Mouse (Mus musculus): ENCODE results near the gene 4632433K11Rik. TPM values are rescaled to one million over a fixed set of nuclear protein-coding genes. Genes with fewer than 3 reads are reported as not detected.
"Not testable (repeated sequence)": the region's sequence is repeated elsewhere in the genome, so short reads cannot be mapped to it uniquely, and the experiment has no call there.

The 4632433K11Rik gene
- polyA plus RNA-seq, 1 experiment from 2014 or later, result not detected

DNA sequence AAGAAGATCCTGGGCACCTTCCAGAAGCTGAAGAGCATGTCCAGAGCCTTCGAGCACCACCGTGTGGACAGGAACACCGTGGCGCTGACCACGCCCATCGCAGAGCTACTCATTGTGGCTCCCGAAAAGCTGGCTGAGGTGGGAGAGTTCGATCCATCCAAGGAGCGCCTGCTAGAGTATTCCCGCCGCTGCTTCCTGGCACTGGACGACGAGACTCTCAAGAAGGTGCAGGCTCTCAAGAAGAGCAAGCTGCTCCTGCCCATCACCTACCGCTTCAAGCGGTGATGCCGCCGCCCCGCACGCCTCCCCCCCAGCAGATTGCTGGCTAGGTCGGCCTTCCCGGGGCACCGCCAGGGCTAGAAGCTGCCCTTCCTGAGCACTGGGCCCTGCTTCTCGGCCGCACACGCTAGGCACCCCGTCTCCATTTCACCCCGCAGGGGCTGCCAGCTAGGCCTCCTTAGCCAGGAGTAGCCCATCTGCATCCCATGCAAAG is 26.4 kb downstream of the 4632433K11Rik start:
- peak overlapping the region; percentile 85 for H3K4me2 ChIP-seq
- no peak for ATAC-seq (ENCODE audit: insufficient number of reproducible peaks, low FRiP score, low TSS enrichment, low read depth)
- H3K4me3 ChIP-seq, result peak overlapping the region; percentile 67
- H3K9ac ChIP-seq, result peak overlapping the region; percentile 84; the same call in 1 of the 2 replicates
- peaks cover 12% of the 10 kb centered on the region; the same call in 1 of the 2 replicates for H3K27me3 ChIP-seq
- peak overlapping the region; percentile 100 for H3K27ac ChIP-seq
- no peaks in the 10 kb centered on the region for H3K36me3 ChIP-seq
- 4% methylated on average over 27 of the region's 27 CpGs for whole genome bisulfite sequencing
- no peaks in the 10 kb centered on the region for H3K9me3 ChIP-seq
- peaks cover 56% of the 10 kb centered on the region for H3K4me1 ChIP-seq

DNA sequence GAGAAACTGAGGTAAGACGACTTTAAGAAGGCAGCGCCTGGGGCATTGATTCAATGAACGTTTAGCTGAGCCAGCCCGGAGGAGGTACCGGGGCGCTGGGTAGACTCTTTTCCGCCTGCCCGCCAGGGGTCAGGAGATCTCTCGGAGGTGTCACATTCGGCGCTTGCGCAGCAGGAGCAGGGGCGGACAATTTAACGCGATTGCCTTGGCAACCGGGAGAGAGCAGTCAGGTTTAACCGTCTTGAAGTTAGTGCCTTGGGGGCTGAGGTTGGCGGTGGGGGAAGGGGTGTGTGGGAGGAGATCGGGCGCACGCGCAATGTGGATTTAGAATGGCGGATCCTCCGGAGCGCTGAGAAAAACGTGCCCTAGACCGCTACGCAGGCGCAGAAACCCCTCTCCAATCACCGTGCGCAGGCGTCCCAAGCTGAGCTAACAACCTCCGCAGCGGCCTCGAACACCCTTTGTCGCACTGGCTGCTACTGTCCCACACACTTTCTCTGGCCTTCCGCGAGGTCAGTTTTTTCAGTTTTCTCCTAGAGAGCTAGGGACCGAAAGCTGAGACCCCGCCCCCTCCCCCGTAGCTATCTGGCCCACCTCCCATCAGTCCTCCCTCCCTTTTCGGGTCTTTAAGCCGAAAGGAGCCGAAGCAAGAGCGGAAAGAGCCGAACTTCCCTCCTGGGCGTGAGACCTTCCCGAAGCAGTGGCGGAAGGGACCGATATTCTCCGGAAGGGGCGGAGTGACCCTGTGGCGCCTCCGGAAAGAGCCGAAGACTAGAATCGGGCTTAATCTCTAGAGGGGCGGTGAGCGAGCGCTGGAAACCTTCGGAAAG is 27.2 kb downstream of the 4632433K11Rik start:
- Histone ChIP-seq H3K4me2 (peak overlapping the region; percentile 85), H3K27ac (peak overlapping the region; percentile 100), H3K9me3 (no peaks in the 10 kb centered on the region), H3K27me3 (0 out of 2 replicates have a peak, but pooled peaks cover 4% of the 10 kb centered on the region), H3K4me3 (peak overlapping the region; percentile 67), H3K9ac (peak overlapping the region; percentile 84), H3K4me1 (peaks cover 59% of the 10 kb centered on the region), H3K36me3 (peaks cover 3% of the 10 kb centered on the region)
- peak; percentile 90 for ATAC-seq (ENCODE audit: insufficient number of reproducible peaks, low FRiP score, low TSS enrichment, low read depth)
- under 1% methylated on average over 60 of the region's 60 CpGs for WGBS

DNA sequence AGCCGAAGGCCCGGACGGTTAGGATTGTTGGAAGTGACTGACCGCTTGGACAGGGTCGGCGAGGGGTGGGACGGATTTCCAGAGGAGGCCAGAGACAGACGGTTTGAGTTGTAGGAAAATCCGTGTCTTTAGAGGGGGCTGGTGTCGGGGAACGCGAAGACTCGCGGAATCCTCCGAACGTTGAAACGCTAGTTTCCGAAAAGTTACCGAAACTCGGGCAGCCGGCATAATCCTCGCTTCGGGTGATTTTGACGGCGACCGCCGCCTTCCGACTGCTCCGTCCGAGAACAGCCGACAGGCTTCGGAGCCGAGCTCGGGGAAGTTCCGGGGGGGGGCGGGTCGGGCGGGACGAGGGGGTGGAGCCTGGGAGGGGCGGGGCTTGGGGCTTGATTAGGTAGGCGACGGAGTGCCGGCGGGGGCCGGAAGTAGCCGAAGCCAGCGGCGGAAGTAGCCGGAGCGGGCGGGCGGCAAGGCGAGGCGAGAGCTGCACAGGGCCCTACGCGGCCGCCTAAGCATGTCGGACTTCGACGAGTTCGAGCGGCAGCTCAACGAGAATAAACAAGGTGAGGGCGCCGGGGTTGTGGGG is 27.9 kb downstream of the 4632433K11Rik start, which contains the start of gene U2af2:
TSS of gene U2af2 (plus strand) at position 370 of the 586 bp plus-strand sequence.
- H3K4me3 ChIP-seq, result peak within 1 kb of the TSS; percentile 67
- H3K4me2 ChIP-seq, result peak within 1 kb of the TSS; percentile 85
- peaks cover 56% of the 10 kb centered on the region for H3K4me1 ChIP-seq
- 0% methylated on average over 61 of the region's 65 CpGs for WGBS
- no peaks in the 10 kb centered on the region for H3K9me3 ChIP-seq
- H3K27ac ChIP-seq, result peak within 1 kb of the TSS; percentile 100
- peak within 1 kb of the TSS; percentile 84 for H3K9ac ChIP-seq
- ATAC-seq (ENCODE audit: insufficient number of reproducible peaks, low FRiP score, low TSS enrichment, low read depth), result peak; percentile 83
- H3K27me3 ChIP-seq, result 0 out of 2 replicates have a peak, but pooled peaks cover 4% of the 10 kb centered on the region
- H3K36me3 ChIP-seq, result peaks cover 10% of the 10 kb centered on the region

DNA sequence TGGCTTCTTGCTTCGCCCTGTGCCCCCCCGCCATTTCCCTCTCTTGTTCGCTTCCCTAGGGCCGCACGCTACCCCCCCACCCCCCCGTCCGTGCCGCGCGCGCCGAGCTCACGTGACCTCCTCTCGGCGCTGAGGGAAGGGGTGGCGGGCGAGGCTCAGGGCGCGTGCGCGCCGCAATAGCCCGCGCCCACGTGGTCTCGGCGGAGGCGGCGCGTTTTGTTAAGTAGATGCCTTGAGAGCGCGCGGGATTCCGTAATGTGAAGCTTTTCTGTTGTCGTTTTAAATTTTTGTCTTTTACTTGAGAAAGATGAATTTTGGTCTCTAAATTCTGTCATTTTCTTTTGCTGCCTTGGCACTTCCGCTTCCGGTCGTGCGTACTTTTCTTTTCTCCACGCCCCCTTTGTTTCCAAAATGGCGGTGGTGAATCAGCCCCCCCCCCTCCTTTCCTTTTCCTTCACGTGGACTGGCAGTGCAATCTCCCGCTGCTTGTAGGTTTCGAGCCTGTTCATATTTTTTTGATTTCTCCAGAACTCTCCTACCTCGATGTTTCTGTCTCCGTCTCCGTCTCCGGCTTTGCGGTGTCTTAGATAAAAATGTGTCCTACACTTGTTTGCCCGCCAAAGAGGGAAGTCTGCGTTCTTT is 28.6 kb downstream of the 4632433K11Rik start:
- peaks cover 50% of the 10 kb centered on the region for H3K4me1 ChIP-seq
- H3K4me2 ChIP-seq, result peak overlapping the region; percentile 85

DNA sequence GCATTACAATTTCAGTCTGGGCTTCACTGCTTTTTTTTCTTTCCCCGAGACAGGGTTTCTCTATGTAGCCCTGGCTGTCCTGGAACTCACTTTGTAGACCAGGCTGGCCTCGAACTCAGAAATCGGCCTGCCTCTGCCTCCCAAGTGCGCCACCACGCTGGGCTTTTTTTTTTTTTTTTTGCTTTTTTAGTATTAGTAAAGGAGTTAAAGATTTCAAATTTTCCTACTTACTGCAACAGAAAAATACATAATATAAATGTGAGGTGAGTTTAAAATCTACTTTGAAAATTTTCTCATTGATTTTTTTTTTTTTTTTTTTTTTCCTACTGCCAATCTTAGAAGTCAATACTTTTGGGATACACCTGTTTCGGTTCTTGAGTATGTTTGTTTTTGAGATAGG is 31.0 kb downstream of the 4632433K11Rik start:
- no peak overlapping the region for H3K27ac ChIP-seq
- H3K4me3 ChIP-seq, result no peak overlapping the region
- WGBS, result 95% methylated on average over 6 of the region's 6 CpGs
- no peak overlapping the region for H3K9ac ChIP-seq
- no peak for ATAC-seq (ENCODE audit: insufficient number of reproducible peaks, low FRiP score, low TSS enrichment, low read depth)
- H3K36me3 ChIP-seq, result peaks cover 40% of the 10 kb centered on the region
- H3K9me3 ChIP-seq, result no peaks in the 10 kb centered on the region
- peaks cover 33% of the 10 kb centered on the region for H3K4me1 ChIP-seq
- no peak overlapping the region for H3K4me2 ChIP-seq
- H3K27me3 ChIP-seq, result no peaks in the 10 kb centered on the region

More for the DNA sequence above, 28.6 kb downstream of the 4632433K11Rik start:
- H3K9ac ChIP-seq, result peak overlapping the region; percentile 73
- ATAC-seq (ENCODE audit: insufficient number of reproducible peaks, low FRiP score, low TSS enrichment, low read depth), result peak; percentile 48
- under 1% methylated on average over 46 of the region's 51 CpGs for WGBS
- peaks cover 16% of the 10 kb centered on the region for H3K36me3 ChIP-seq
- 0 out of 2 replicates have a peak, but pooled peaks cover 3% of the 10 kb centered on the region for H3K27me3 ChIP-seq
- H3K9me3 ChIP-seq, result no peaks in the 10 kb centered on the region
- peak overlapping the region; percentile 67 for H3K4me3 ChIP-seq
- peak overlapping the region; percentile 100 for H3K27ac ChIP-seq

DNA sequence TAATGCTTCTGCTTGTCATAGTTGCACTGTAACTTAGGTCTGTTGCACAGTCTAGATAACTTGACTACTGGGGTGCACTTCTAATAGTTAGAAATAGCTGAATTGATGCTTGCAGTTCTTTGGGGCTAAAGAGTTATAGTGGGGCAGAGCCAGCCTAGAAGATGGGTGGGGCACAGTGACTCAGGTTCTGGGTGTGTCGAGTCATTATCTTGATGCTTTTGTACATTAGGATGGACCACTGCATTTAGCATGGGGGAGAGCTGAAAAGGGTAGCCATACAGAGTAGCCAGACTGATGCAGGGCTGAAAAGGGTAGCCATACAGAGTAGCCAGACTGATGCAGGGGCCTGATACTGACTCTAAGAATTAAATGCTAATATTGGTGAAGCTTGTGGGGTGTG is 39.7 kb downstream of the 4632433K11Rik start:
- no peak overlapping the region for H3K27ac ChIP-seq
- no peak overlapping the region for H3K4me2 ChIP-seq
- no peaks in the 10 kb centered on the region for H3K4me1 ChIP-seq
- no peak overlapping the region for H3K4me3 ChIP-seq
- H3K27me3 ChIP-seq, result no peaks in the 10 kb centered on the region
- peaks cover 95% of the 10 kb centered on the region for H3K36me3 ChIP-seq
- ATAC-seq (ENCODE audit: insufficient number of reproducible peaks, low FRiP score, low TSS enrichment, low read depth), result no peak
- WGBS, result 83% methylated on average over 1 of the region's 1 CpGs
- no peaks in the 10 kb centered on the region for H3K9me3 ChIP-seq
- H3K9ac ChIP-seq, result no peak overlapping the region

DNA sequence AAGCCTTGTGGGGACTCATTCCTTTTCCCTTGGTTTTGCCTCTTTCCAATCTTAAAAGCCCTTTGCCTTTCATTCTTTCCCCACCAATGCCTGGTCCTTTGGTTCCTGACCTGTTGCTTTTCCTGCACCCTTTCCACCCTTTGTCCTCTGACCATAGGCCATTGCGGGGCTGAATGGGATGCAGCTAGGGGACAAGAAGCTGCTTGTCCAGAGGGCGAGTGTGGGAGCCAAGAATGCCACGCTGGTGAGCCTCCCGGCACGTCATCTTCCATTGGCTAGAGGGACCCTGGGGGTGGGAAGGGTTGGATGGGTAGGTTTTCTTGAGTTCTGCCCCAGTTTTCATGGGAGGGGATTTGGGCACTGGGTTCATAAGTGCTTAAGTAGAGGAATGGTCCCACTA is 41.1 kb downstream of the 4632433K11Rik start:
- Histone ChIP-seq H3K36me3 (peaks cover 86% of the 10 kb centered on the region), H3K9ac (no peak overlapping the region), H3K27ac (no peak overlapping the region), H3K4me3 (no peak overlapping the region), H3K4me2 (no peak overlapping the region), H3K4me1 (no peaks in the 10 kb centered on the region), H3K9me3 (no peaks in the 10 kb centered on the region), H3K27me3 (no peaks in the 10 kb centered on the region)
- WGBS, result 89% methylated on average over 5 of the region's 5 CpGs
- no peak for ATAC-seq (ENCODE audit: insufficient number of reproducible peaks, low FRiP score, low TSS enrichment, low read depth)

DNA sequence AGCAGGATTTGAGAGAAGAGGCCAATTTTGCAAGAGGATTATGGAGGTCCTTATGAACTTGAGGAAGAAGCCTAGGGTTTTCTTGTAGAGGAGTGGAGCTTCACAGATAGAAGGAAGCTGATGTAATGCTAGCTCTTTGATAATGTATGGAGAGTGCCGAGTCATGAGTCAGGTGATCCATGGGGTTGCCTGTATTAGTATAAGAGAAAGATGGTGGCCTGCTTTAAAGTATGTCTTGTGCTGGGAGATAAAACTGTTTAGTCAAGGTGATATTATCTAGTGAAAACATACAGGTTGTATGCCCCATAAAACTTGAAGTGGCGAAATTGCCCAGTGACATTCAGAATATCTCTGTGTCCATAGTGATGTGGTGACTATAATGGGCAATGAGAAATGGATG is 43.0 kb downstream of the 4632433K11Rik start:
- Histone ChIP-seq H3K9ac (no peak overlapping the region), H3K27ac (no peak overlapping the region), H3K27me3 (no peaks in the 10 kb centered on the region), H3K4me1 (peaks cover 15% of the 10 kb centered on the region), H3K4me3 (no peak overlapping the region), H3K36me3 (peaks cover 68% of the 10 kb centered on the region), H3K4me2 (no peak overlapping the region), H3K9me3 (no peaks in the 10 kb centered on the region)
- WGBS, result 81% methylated on average over 2 of the region's 2 CpGs
- no peak for ATAC-seq (ENCODE audit: insufficient number of reproducible peaks, low FRiP score, low TSS enrichment, low read depth)

DNA sequence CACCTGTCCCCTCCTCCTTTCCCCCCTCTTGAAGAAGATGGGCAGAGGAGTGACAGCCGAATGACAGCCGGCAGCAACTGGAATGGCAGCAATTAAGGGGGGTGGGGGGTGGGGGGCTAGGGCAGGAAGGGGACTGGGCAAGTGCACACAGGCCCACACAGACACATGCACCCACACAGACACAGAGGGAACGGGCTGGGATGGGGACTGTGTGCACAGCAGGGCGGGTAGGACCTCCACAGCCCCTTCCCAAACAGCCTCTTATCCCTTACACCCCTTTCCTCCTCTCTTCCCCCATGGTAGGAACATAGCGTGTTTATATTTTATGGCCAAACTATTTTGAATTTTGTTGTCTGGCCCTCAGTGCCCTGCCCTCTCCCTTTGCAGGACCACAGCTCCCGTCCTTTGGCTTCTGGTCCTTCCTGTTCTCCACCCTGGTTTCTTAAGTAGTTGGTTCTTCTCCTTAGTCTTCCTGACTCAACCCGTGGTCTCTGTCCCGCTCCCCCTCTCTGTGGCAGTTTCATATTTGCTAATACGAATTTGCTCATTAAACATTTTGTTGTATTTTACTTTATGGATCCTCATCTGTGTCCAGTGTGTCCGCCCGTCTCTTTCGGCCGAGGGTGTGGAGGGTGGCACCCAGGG is 45.6 kb downstream of the 4632433K11Rik start:
- H3K36me3 ChIP-seq, result peaks cover 53% of the 10 kb centered on the region
- H3K4me3 ChIP-seq, result peak overlapping the region; percentile 99
- H3K4me2 ChIP-seq, result peak overlapping the region; percentile 77
- 0 out of 2 replicates have a peak, but pooled peaks have one; percentile 15 for ATAC-seq (ENCODE audit: insufficient number of reproducible peaks, low FRiP score, low TSS enrichment, low read depth)
- peak overlapping the region; percentile 48; the same call in 1 of the 2 replicates for H3K9ac ChIP-seq
- peak overlapping the region; percentile 92 for H3K27ac ChIP-seq
- not testable (repeated sequence) for H3K27me3 ChIP-seq, H3K9me3 ChIP-seq
- 38% methylated on average over 10 of the region's 13 CpGs for WGBS
- peaks cover 26% of the 10 kb centered on the region for H3K4me1 ChIP-seq

DNA sequence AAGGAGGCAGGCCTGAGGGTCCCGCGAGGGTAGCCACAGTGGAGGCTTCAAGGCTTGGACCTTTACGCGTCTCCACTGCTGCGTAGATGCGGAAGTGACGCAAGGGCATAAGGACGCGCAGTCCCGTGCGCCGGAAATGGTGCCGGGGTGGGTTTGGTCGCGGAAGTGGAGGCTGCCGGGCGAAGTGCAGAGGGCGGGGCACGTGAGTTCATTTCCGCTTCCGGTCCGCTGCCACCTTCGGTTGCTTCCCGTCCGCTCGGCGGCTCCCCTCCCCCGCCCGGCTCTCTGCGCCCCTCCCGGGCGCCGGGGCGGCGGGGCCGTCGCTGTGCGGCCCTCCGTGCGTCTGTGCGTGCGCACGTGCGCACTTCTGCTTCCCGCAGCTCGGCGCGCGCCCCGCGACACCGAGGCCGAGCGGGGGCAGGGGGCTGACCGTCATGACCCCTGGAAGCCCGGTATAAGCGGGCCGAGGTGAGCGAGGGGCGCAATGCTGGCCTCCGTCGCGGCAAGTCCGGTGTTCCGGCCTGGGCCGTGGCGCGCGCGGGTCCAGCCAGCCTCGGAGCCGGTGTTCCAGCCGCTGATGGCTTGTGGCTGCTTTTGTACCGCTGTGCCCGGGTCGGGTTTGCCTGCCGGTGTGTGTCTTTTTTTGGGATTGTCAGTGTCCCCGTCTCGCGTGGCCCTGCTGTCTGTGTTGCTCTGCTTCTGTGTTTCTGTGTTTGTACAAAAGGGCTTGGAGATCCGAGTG is 46.3 kb downstream of the 4632433K11Rik start, which contains the start of gene Epn1:
TSS of gene Epn1 (plus strand) at position 226 of the 742 bp plus-strand sequence.
- ATAC-seq (ENCODE audit: insufficient number of reproducible peaks, low FRiP score, low TSS enrichment, low read depth), result peak; percentile 97
- H3K36me3 ChIP-seq, result peaks cover 48% of the 10 kb centered on the region
- no peaks in the 10 kb centered on the region for H3K9me3 ChIP-seq
- peak within 1 kb of the TSS; percentile 92 for H3K27ac ChIP-seq
- no peaks in the 10 kb centered on the region for H3K27me3 ChIP-seq
- H3K4me3 ChIP-seq, result peak within 1 kb of the TSS; percentile 99
- peak within 1 kb of the TSS; percentile 77 for H3K4me2 ChIP-seq
- under 1% methylated on average over 73 of the region's 81 CpGs for WGBS
- peaks cover 26% of the 10 kb centered on the region for H3K4me1 ChIP-seq
- peak within 1 kb of the TSS; percentile 98 for H3K9ac ChIP-seq

Data from limb, embryonic 15.5 days (tissue).